Mouse (Mus musculus) forebrain, embryonic 16.5 days (tissue): ENCODE data around the gene Apoc4. TPM values are rescaled to one million over a fixed set of nuclear protein-coding genes. Genes with fewer than 3 reads are reported as not detected.

Source experiments
- ATAC-seq: fragments of 200-750 bp; cut with Nextera tagmentation; 2 replicates; pipeline ENCODE4 v1.8.0; 2017; ENCODE audit warnings: mild to moderate bottlenecking, moderate library complexity
- H3K27ac ChIP-seq: fragments of 300-500 bp; sonication (generic); 2 replicates; pipeline ENCODE4 v1.5.1; 2014; ENCODE audit warnings: low read length, control low read depth
- H3K27me3 ChIP-seq: fragments of 300-500 bp; sonication (generic); replicated peaks from 2 replicates; pipeline ENCODE4 v1.6.1; 2014; ENCODE audit warnings: low read length; ENCODE audit not compliant: control insufficient read depth, insufficient read depth
- H3K36me3 ChIP-seq: fragments of 300-500 bp; sonication (generic); 2 replicates; pipeline ENCODE4 v1.6.1; 2014; ENCODE audit not compliant: control insufficient read depth, insufficient read depth
- H3K4me1 ChIP-seq: fragments of 300-500 bp; sonication (generic); replicated peaks from 2 replicates; pipeline ENCODE4 v1.6.1; 2014; ENCODE audit warnings: low read length; ENCODE audit not compliant: control insufficient read depth, insufficient read depth
- H3K4me2 ChIP-seq: fragments of 300-500 bp; sonication (generic); 2 replicates; pipeline ENCODE4 v1.6.1; 2014; ENCODE audit warnings: mild to moderate bottlenecking, low read length, control low read depth
- H3K4me3 ChIP-seq: fragments of 300-500 bp; sonication (generic); replicated peaks from 2 replicates; pipeline ENCODE4 v1.5.1; 2014; ENCODE audit warnings: mild to moderate bottlenecking, low read length, control low read depth
- H3K9ac ChIP-seq: fragments of 300-500 bp; sonication (generic); replicated peaks from 2 replicates; pipeline ENCODE4 v1.6.1; 2014; ENCODE audit warnings: low read depth, low read length, control low read depth
- H3K9me3 ChIP-seq: fragments of 300-500 bp; sonication (generic); 2 replicates; pipeline ENCODE4 v1.6.1; 2016; ENCODE audit warnings: low read length; ENCODE audit not compliant: control insufficient read depth
- WGBS: fragments of 180-500 bp; shearing (Covaris S2); extraction: QIAGEN DNeasy Blood & Tissue Kit; methylation state at CpG from one replicate; pipeline ENCODE4 v1.1.7; 2014; 5-methylcytosine and 5-hydroxymethylcytosine counted together
- polyA plus RNA-seq: library from polyadenylated mRNA; unstranded; fragments of >200 nt; fragmentation: Nextera tagmentation; extraction: Ambion mirVana; gene quantifications from 2 replicates; pipeline ENCODE4 v1.2.1, GENCODE M21; 2015

The Apoc4 gene
- polyA plus RNA-seq, 1 experiment from 2014 or later = not detected

- no peaks in the 10 kb centered on the region for H3K27me3 ChIP-seq
- no peak overlapping the region for H3K4me2 ChIP-seq
- peaks cover 13% of the 10 kb centered on the region for H3K4me1 ChIP-seq
- no peak overlapping the region for H3K9ac ChIP-seq
- peak overlapping the region; percentile 4; the same call in 1 of the 2 replicates for H3K27ac ChIP-seq
- peak; percentile 26; the same call in 1 of the 2 replicates for ATAC-seq
- H3K9me3 ChIP-seq = no peaks in the 10 kb centered on the region
- no peaks in the 10 kb centered on the region for H3K36me3 ChIP-seq
- 30% methylated on average over 22 of the region's 22 CpGs for WGBS
- H3K4me3 ChIP-seq = no peak overlapping the region
These were observed 19.9 kb upstream of the Apoc4 start for GRCm38 (mm10) chr7:19701069-19701761.

DNA sequence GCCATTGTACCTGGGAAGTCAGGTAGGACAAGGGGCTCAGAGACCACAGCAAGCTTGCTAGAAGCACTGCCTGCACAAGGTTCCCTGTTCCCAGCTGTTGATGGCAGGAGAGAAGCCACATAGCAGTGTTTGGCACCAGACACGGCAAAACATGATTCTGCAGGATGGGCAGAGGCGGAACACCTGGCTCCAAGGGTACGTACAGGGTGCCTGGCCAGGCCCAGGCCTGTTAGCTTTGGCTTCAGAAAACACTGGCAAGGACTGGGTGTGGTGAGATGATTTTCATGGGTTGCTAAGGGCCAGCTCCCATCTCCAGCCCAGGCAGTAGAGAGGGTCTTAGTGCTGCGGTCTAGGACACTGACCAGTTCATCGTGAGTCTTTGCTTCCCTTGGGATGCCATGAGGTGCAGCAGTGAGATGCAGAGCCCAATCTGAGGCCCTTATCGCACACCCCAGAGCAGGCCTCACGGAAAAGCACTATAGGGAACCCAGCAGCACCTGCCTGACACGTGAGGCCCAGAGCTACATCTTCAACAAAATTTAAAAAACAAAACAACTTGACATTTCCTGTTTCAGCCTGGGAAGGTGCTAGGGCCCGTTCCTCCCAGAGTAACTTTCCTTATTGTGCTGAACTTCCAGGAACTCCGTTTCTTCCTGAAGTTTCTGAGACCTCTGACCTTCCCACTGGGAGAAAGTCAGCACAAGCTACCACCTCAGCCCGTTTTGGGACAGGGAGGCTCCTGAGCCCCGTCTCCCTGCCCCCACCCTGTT lies 19.2 kb upstream of the Apoc4 start:
- Histone ChIP-seq H3K9ac (no peak overlapping the region), H3K4me3 (no peak overlapping the region), H3K4me1 (peaks cover 13% of the 10 kb centered on the region), H3K4me2 (no peak overlapping the region), H3K27me3 (no peaks in the 10 kb centered on the region), H3K9me3 (no peaks in the 10 kb centered on the region), H3K27ac (no peak overlapping the region), H3K36me3 (no peaks in the 10 kb centered on the region)
- ATAC-seq = no peak
- 64% methylated on average over 12 of the region's 12 CpGs for WGBS

- H3K4me2 ChIP-seq = no peak overlapping the region
- H3K9ac ChIP-seq = no peak overlapping the region
- H3K36me3 ChIP-seq = no peaks in the 10 kb centered on the region
- H3K9me3 ChIP-seq = no peaks in the 10 kb centered on the region
- 87% methylated on average over 4 of the region's 4 CpGs for WGBS
- no peaks in the 10 kb centered on the region for H3K27me3 ChIP-seq
- no peak overlapping the region for H3K4me3 ChIP-seq
- ATAC-seq = no peak
- peaks cover 13% of the 10 kb centered on the region for H3K4me1 ChIP-seq
- H3K27ac ChIP-seq = no peak overlapping the region
These were observed 18.5 kb upstream of the Apoc4 start for GRCm38 (mm10) chr7:19699827-19700148.

GRCm38 (mm10) chr7:19698907-19699826 lies 17.9 kb upstream of the Apoc4 start, which contains the start of gene Apoe:
Gene Apoe (minus strand): TSS chr7:19699188.
- ATAC-seq = peak; percentile 63
- Histone ChIP-seq H3K9ac (peak within 1 kb of the TSS; percentile 48), H3K27ac (no peak within 1 kb of the TSS), H3K9me3 (no peaks in the 10 kb centered on the region), H3K27me3 (no peaks in the 10 kb centered on the region), H3K36me3 (no peaks in the 10 kb centered on the region), H3K4me2 (peak within 1 kb of the TSS; percentile 56), H3K4me3 (peak within 1 kb of the TSS; percentile 37), H3K4me1 (peaks cover 13% of the 10 kb centered on the region)
- WGBS = 1% methylated on average over 20 of the region's 20 CpGs

DNA sequence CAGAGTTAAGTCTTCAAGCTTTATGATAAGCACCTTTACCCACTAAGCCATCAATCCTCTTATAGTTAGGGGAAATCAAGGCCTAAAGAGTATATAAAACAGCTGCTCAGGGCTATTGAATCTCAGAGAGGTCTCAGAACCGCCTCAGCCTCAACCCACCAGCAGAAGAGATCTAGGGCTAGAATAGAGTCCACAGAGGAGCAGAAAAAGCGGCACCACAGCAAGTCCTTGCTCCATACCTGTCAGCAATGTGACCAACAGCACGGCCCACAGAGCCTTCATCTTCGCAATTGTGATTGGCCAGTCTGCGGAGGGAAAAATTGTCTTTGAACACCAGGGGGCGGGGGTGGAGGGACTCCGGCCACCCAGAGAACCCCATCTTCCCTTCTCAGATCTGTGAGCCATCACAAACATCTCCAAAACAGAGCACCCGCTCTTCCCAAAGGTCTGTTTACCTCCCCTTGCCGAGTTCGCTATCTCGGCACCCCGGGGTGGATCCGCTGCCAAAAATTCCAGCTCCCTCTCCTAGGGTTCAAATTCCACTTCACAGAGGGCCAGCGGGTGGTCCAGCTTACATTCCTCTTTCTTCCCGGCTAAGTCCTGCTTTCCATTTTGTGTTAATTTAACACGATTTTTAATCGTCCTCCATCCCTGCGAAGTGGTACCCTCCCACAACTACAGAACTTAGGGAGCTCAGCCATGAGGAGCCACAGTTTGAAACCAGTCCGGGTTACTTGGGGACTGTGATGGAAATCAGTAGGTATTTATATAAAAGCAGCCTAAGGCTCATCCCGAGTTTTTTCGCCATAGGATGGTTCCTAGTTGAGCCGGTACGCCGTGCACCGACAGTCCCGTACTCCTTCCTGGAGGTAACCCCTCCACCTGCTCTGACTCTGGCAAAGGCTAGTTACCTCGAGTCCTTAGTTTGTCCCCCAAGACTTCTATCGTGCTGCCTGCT lies 16.9 kb upstream of the Apoc4 start:
- H3K4me1 ChIP-seq = peaks cover 14% of the 10 kb centered on the region
- H3K4me3 ChIP-seq = peak overlapping the region; percentile 37
- H3K9me3 ChIP-seq = no peaks in the 10 kb centered on the region
- peak overlapping the region; percentile 48 for H3K9ac ChIP-seq
- 0 out of 2 replicates have a peak, but pooled peaks have one; percentile 4 for ATAC-seq
- 3% methylated on average over 28 of the region's 28 CpGs for WGBS
- H3K27ac ChIP-seq = no peak overlapping the region
- no peaks in the 10 kb centered on the region for H3K27me3 ChIP-seq
- peak overlapping the region; percentile 56 for H3K4me2 ChIP-seq
- H3K36me3 ChIP-seq = no peaks in the 10 kb centered on the region

DNA sequence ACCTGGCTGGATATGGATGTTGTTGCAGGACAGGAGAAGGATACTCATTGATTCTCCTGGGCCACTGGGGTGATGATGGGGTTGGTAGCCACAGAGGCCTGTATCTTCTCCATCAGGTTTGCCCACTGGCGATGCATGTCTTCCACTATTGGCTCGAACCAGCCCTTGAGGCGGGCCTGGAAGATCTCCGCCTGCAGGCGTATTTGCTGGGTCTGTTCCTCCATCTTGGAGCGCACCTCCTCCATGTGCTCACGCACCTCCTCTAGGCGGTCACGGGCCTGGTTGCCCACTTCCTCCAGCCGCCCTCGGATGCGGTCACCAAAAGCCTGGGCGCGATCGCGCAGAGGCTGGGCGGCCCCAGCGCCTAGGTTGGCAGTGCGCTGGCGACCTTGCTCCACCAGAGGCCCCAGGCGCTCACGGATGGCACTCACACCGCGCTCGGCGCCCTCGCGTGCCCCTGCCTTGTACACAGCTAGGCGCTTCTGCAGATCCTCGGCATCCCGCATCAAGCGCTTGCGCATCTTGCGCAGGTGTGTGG lies 15.1 kb upstream of the Apoc4 start:
- no peak overlapping the region for H3K4me3 ChIP-seq
- no peak overlapping the region for H3K4me2 ChIP-seq
- 96% methylated on average over 34 of the region's 34 CpGs for WGBS
- peaks cover 16% of the 10 kb centered on the region for H3K4me1 ChIP-seq
- no peak overlapping the region for H3K9ac ChIP-seq
- no peaks in the 10 kb centered on the region for H3K27me3 ChIP-seq
- ATAC-seq = no peak
- no peaks in the 10 kb centered on the region for H3K9me3 ChIP-seq
- H3K36me3 ChIP-seq = no peaks in the 10 kb centered on the region
- no peak overlapping the region for H3K27ac ChIP-seq

DNA sequence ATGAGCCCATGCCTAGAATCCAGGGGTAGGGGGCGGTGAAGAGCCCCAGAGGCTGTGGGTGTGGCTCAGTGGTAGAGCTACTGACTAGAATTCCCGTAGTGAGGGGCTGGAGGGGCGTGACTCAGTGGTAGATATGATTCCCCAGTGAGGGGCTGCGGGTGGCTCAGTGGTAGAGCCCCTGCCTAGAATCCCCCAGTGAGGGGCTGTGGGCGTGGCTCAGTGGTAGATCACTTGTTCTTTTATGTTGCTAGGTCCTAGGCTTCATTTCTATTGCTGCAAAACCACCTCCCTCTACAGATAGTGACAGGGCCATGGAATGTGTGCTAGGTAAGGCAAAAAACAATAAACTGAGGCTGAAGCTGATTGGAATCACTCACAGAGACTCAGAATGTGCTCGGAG lies 14.6 kb upstream of the Apoc4 start:
- 86% methylated on average over 6 of the region's 6 CpGs for WGBS
- no peaks in the 10 kb centered on the region for H3K27me3 ChIP-seq
- peaks cover 16% of the 10 kb centered on the region for H3K4me1 ChIP-seq
- no peaks in the 10 kb centered on the region for H3K9me3 ChIP-seq
- H3K4me3 ChIP-seq = no peak overlapping the region
- H3K4me2 ChIP-seq = no peak overlapping the region
- no peak overlapping the region for H3K9ac ChIP-seq
- no peak for ATAC-seq
- H3K36me3 ChIP-seq = no peaks in the 10 kb centered on the region
- H3K27ac ChIP-seq = no peak overlapping the region

DNA sequence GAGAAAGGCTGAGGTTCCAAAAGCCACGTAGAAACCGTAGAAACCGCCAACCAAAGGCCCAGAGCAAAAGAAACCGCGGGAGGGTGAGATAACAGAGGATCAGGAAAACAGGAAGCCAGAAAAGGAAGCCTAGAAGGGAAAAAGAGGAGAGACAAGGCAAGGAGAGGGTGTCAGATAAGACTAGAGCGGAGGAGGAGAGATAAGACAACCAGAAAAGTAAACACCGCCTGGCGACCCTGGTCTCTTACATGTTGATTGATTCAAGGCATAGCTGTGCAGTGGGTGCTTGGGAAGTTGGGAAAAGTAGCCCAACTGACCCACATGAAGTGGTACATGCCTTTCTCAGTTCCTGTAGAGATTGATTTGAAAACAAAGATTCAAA lies 13.9 kb upstream of the Apoc4 start:
- no peak overlapping the region for H3K4me2 ChIP-seq
- WGBS = 62% methylated on average over 8 of the region's 8 CpGs
- no peaks in the 10 kb centered on the region for H3K9me3 ChIP-seq
- no peak overlapping the region for H3K9ac ChIP-seq
- no peaks in the 10 kb centered on the region for H3K27me3 ChIP-seq
- peaks cover 16% of the 10 kb centered on the region for H3K4me1 ChIP-seq
- no peaks in the 10 kb centered on the region for H3K36me3 ChIP-seq
- no peak overlapping the region for H3K27ac ChIP-seq
- no peak overlapping the region for H3K4me3 ChIP-seq
- ATAC-seq = no peak
